Mouse (Mus musculus): ENCODE data around the gene Atg10. TPM values are rescaled to one million over a fixed set of nuclear protein-coding genes. Genes with fewer than 3 reads are reported as not detected.

Atg10 gene
- total RNA-seq, 1 experiment: 2.6 TPM

GRCm38 (mm10) chr13:90896821-90897220 lies 326.9 kb downstream of the Atg10 start:
- in situ Hi-C loops (cut with MboI; ENCODE audit: low sequenced_read_pairs in 2 of 2, unreplicated experiment in 2 of 2): no loop called here
- no peak for DNase-seq (ENCODE audit: low read depth, low spot score)
- Histone ChIP-seq H3K4me1 (ENCODE audit: control insufficient read depth in 2 of 2, insufficient read depth in 2 of 2, low read length in 2 of 2, poor library complexity in 1 of 2) (no peaks in the 10 kb centered on the region), H3K9me3 (ENCODE audit: control insufficient read depth, insufficient read depth, low read depth, low read length) (no peaks in the 10 kb centered on the region), H3K4me3 (ENCODE audit: insufficient read depth in 1 of 2, low read depth in 1 of 2, low read length in 2 of 2, poor library complexity in 1 of 2, severe bottlenecking in 1 of 2) (no peak overlapping the region), H3K36me3 (ENCODE audit: control insufficient read depth, insufficient read depth, low read length, poor library complexity, severe bottlenecking) (no peaks in the 10 kb centered on the region), H3K27ac (ENCODE audit: insufficient read depth, low read depth, low read length, poor library complexity, severe bottlenecking) (no peak overlapping the region), H3K9ac (ENCODE audit: insufficient read depth, low read depth, low read length, poor library complexity, severe bottlenecking) (no peak overlapping the region)
- TF ChIP-seq MAFK (IDR thresholded peaks at IDR 0.05; ENCODE audit: insufficient read depth, low read depth, low read length): no peak
- no peak for TF ChIP-seq ZC3H11A (IDR thresholded peaks at IDR 0.05; ENCODE audit: borderline replicate concordance, low read depth, low read length)

GRCm38 (mm10) chr13:90896098-90896497 lies 327.7 kb downstream of the Atg10 start:
- no peaks in the 10 kb centered on the region for H3K36me3 ChIP-seq (ENCODE audit: control insufficient read depth, insufficient read depth, low read length, poor library complexity, severe bottlenecking)
- H3K4me3 ChIP-seq (ENCODE audit: insufficient read depth in 1 of 2, low read depth in 1 of 2, low read length in 2 of 2, poor library complexity in 1 of 2, severe bottlenecking in 1 of 2): no peak overlapping the region
- in situ Hi-C loops (cut with MboI; ENCODE audit: low sequenced_read_pairs in 2 of 2, unreplicated experiment in 2 of 2): no loop called here
- no peaks in the 10 kb centered on the region for H3K4me1 ChIP-seq (ENCODE audit: control insufficient read depth in 2 of 2, insufficient read depth in 2 of 2, low read length in 2 of 2, poor library complexity in 1 of 2)
- H3K9me3 ChIP-seq (ENCODE audit: control insufficient read depth, insufficient read depth, low read depth, low read length): no peaks in the 10 kb centered on the region
- DNase-seq (ENCODE audit: low read depth, low spot score): no peak
- no peak overlapping the region for H3K9ac ChIP-seq (ENCODE audit: insufficient read depth, low read depth, low read length, poor library complexity, severe bottlenecking)
- no peak for TF ChIP-seq CHD2 (IDR thresholded peaks at IDR 0.05; ENCODE audit: low read depth, low read length)
- no peak for TF ChIP-seq ZC3H11A (IDR thresholded peaks at IDR 0.05; ENCODE audit: borderline replicate concordance, low read depth, low read length)
- no peak for TF ChIP-seq HCFC1 (IDR thresholded peaks at IDR 0.05; ENCODE audit: borderline replicate concordance, insufficient read depth, low read length)
- no peak for TF ChIP-seq ZNF384 (IDR thresholded peaks at IDR 0.05; ENCODE audit: low read depth, low read length)
- TF ChIP-seq MAFK (IDR thresholded peaks at IDR 0.05; ENCODE audit: insufficient read depth, low read depth, low read length): no peak
- no peak overlapping the region for H3K27ac ChIP-seq (ENCODE audit: insufficient read depth, low read depth, low read length, poor library complexity, severe bottlenecking)

GRCm38 (mm10) chr13:90894819-90895218 lies 328.9 kb downstream of the Atg10 start:
- DNase-seq (ENCODE audit: low read depth, low spot score): no peak
- no peak for TF ChIP-seq ZC3H11A (IDR thresholded peaks at IDR 0.05; ENCODE audit: borderline replicate concordance, low read depth, low read length)
- TF ChIP-seq MAFK (IDR thresholded peaks at IDR 0.05; ENCODE audit: insufficient read depth, low read depth, low read length): no peak
- TF ChIP-seq ZNF384 (IDR thresholded peaks at IDR 0.05; ENCODE audit: low read depth, low read length): no peak
- TF ChIP-seq CHD2 (IDR thresholded peaks at IDR 0.05; ENCODE audit: low read depth, low read length): no peak
- TF ChIP-seq HCFC1 (IDR thresholded peaks at IDR 0.05; ENCODE audit: borderline replicate concordance, insufficient read depth, low read length): no peak
- H3K4me1 ChIP-seq (ENCODE audit: control insufficient read depth in 2 of 2, insufficient read depth in 2 of 2, low read length in 2 of 2, poor library complexity in 1 of 2): no peaks in the 10 kb centered on the region
- H3K9me3 ChIP-seq (ENCODE audit: control insufficient read depth, insufficient read depth, low read depth, low read length): no peaks in the 10 kb centered on the region
- no peak overlapping the region for H3K27ac ChIP-seq (ENCODE audit: insufficient read depth, low read depth, low read length, poor library complexity, severe bottlenecking)
- H3K4me3 ChIP-seq (ENCODE audit: insufficient read depth in 1 of 2, low read depth in 1 of 2, low read length in 2 of 2, poor library complexity in 1 of 2, severe bottlenecking in 1 of 2): no peak overlapping the region
- in situ Hi-C loops (cut with MboI; ENCODE audit: low sequenced_read_pairs in 2 of 2, unreplicated experiment in 2 of 2): no loop called here
- no peak overlapping the region for H3K9ac ChIP-seq (ENCODE audit: insufficient read depth, low read depth, low read length, poor library complexity, severe bottlenecking)
- no peaks in the 10 kb centered on the region for H3K36me3 ChIP-seq (ENCODE audit: control insufficient read depth, insufficient read depth, low read length, poor library complexity, severe bottlenecking)

GRCm38 (mm10) chr13:90890111-90890510 lies 333.7 kb downstream of the Atg10 start:
- Histone ChIP-seq H3K36me3 (ENCODE audit: control insufficient read depth, insufficient read depth, low read length, poor library complexity, severe bottlenecking) (no peaks in the 10 kb centered on the region), H3K4me3 (ENCODE audit: insufficient read depth in 1 of 2, low read depth in 1 of 2, low read length in 2 of 2, poor library complexity in 1 of 2, severe bottlenecking in 1 of 2) (no peak overlapping the region), H3K27ac (ENCODE audit: insufficient read depth, low read depth, low read length, poor library complexity, severe bottlenecking) (no peak overlapping the region), H3K4me1 (ENCODE audit: control insufficient read depth in 2 of 2, insufficient read depth in 2 of 2, low read length in 2 of 2, poor library complexity in 1 of 2) (no peaks in the 10 kb centered on the region), H3K9ac (ENCODE audit: insufficient read depth, low read depth, low read length, poor library complexity, severe bottlenecking) (no peak overlapping the region), H3K9me3 (ENCODE audit: control insufficient read depth, insufficient read depth, low read depth, low read length) (no peaks in the 10 kb centered on the region)
- in situ Hi-C loops (cut with MboI; ENCODE audit: low sequenced_read_pairs in 2 of 2, unreplicated experiment in 2 of 2): no loop called here
- DNase-seq (ENCODE audit: low read depth, low spot score): no peak
- TF ChIP-seq HCFC1 (IDR thresholded peaks at IDR 0.05; ENCODE audit: borderline replicate concordance, insufficient read depth, low read length) (no peak), ZNF384 (IDR thresholded peaks at IDR 0.05; ENCODE audit: low read depth, low read length) (no peak), ZC3H11A (IDR thresholded peaks at IDR 0.05; ENCODE audit: borderline replicate concordance, low read depth, low read length) (no peak), MAFK (IDR thresholded peaks at IDR 0.05; ENCODE audit: insufficient read depth, low read depth, low read length) (no peak), CHD2 (IDR thresholded peaks at IDR 0.05; ENCODE audit: low read depth, low read length) (no peak)

- H3K4me3 ChIP-seq (ENCODE audit: insufficient read depth in 1 of 2, low read depth in 1 of 2, low read length in 2 of 2, poor library complexity in 1 of 2, severe bottlenecking in 1 of 2): peak overlapping the region; percentile 6 to 28; a peak in 1 of 4 replicates
- H3K9ac ChIP-seq (ENCODE audit: insufficient read depth, low read depth, low read length, poor library complexity, severe bottlenecking): no peak overlapping the region; the same call in 1 of the 2 replicates
- no peaks in the 10 kb centered on the region for H3K36me3 ChIP-seq (ENCODE audit: control insufficient read depth, insufficient read depth, low read length, poor library complexity, severe bottlenecking)
- in situ Hi-C loops (cut with MboI; ENCODE audit: low sequenced_read_pairs in 2 of 2, unreplicated experiment in 2 of 2): no loop called here
- DNase-seq (ENCODE audit: low read depth, low spot score): peak; percentile 60
- H3K4me1 ChIP-seq (ENCODE audit: control insufficient read depth in 2 of 2, insufficient read depth in 2 of 2, low read length in 2 of 2, poor library complexity in 1 of 2): no peaks in the 10 kb centered on the region
- TF ChIP-seq ZC3H11A (IDR thresholded peaks at IDR 0.05; ENCODE audit: borderline replicate concordance, low read depth, low read length) (peak; percentile 83), ZNF384 (IDR thresholded peaks at IDR 0.05; ENCODE audit: low read depth, low read length) (peak; percentile 100), CHD2 (IDR thresholded peaks at IDR 0.05; ENCODE audit: low read depth, low read length) (no peak)
- no peaks in the 10 kb centered on the region for H3K9me3 ChIP-seq (ENCODE audit: control insufficient read depth, insufficient read depth, low read depth, low read length)
- no peak overlapping the region for H3K27ac ChIP-seq (ENCODE audit: insufficient read depth, low read depth, low read length, poor library complexity, severe bottlenecking)
These were observed 337.2 kb downstream of the Atg10 start for GRCm38 (mm10) chr13:90886568-90886983.

All from ES-E14 (cell line).